Mouse (Mus musculus) cortical plate, adult 2 months (tissue): ENCODE data around the gene Tfb1m.

Source experiments
- CTCF ChIP-seq: fragments of 200-500 bp; IDR thresholded peaks from 2 replicates; pipeline ENCODE4 v1.5.1; 2011; ENCODE audit warnings: mild to moderate bottlenecking, control low read depth, low read length; ENCODE audit not compliant: insufficient read depth; ENCODE audit errors: extremely low read depth
- POLR2A ChIP-seq: fragments of 200-500 bp; IDR thresholded peaks from 2 replicates; pipeline ENCODE4 v1.6.1; 2011; ENCODE audit warnings: mild to moderate bottlenecking, low read length, control low read depth; ENCODE audit not compliant: insufficient read depth; ENCODE audit errors: extremely low read depth

DNA sequence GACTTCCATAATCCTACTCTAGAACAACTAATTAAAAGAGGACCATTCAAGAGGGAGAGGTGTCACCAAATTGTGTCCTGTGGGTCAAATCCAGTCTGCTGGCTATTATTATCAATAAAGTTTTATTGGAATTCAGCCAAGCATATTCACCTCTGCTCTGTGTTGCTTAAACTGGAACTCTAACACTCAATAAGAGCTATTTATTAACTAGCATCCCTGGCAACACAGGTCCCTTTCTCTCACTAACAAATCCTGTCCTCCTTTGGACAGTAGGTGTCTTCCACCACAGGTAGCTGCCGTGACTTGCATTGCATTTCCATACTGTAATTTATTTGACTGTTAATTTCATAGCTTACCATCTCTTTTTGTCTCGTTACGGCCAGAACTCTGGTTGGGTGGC is 61.5 kb downstream of the Tfb1m start:
- TF ChIP-seq POLR2A: no peak
- TF ChIP-seq CTCF: no peak
